Mouse (Mus musculus): ENCODE measurements around the gene Sp7. TPM values are rescaled to one million over a fixed set of nuclear protein-coding genes. Genes with fewer than 3 reads are reported as not detected.
A peak's percentile ranks its signal among the peaks of the same experiment; 100 is the strongest.

Gene Sp7
- polyA plus RNA-seq, 1 experiment from 2014 or later: 45.0 TPM

GRCm38 (mm10) chr15:102377163-102377543 is 10.2 kb upstream of the Sp7 start:
- no peaks in the 10 kb centered on the region for H3K27me3 ChIP-seq (replicated peaks; ENCODE audit: control insufficient read depth, insufficient read depth, low read length)

GRCm38 (mm10) chr15:102376453-102377162 is 9.6 kb upstream of the Sp7 start:
- Histone ChIP-seq H3K4me2 (ENCODE audit: low read depth, low read length) (peak overlapping the region; percentile 79), H3K4me1 (ENCODE audit: control insufficient read depth, insufficient read depth, low read length) (peaks cover 18% of the 10 kb centered on the region), H3K4me3 (ENCODE audit: low read depth, low read length) (peak overlapping the region; percentile 52), H3K27me3 (replicated peaks; ENCODE audit: control insufficient read depth, insufficient read depth, low read length) (no peaks in the 10 kb centered on the region), H3K27ac (replicated peaks; ENCODE audit: low read depth, low read length) (peak overlapping the region; percentile 88), H3K36me3 (ENCODE audit: control insufficient read depth, insufficient read depth, low read length) (no peaks in the 10 kb centered on the region), H3K9ac (ENCODE audit: low read depth, low read length) (peak overlapping the region; percentile 66), H3K9me3 (ENCODE audit: control insufficient read depth, low read length) (no peaks in the 10 kb centered on the region)
- WGBS: 1% methylated on average over 27 of the region's 43 CpGs
- DNase-seq (ENCODE audit: low spot score): peak; percentile 87
- peak; percentile 84 for ATAC-seq (ENCODE audit: low read depth)

More at GRCm38 (mm10) chr15:102377163-102377543, 10.2 kb upstream of the Sp7 start:
- H3K4me1 ChIP-seq (ENCODE audit: control insufficient read depth, insufficient read depth, low read length): peaks cover 18% of the 10 kb centered on the region
- H3K9ac ChIP-seq (ENCODE audit: low read depth, low read length): peak overlapping the region; percentile 66
- H3K4me2 ChIP-seq (ENCODE audit: low read depth, low read length): peak overlapping the region; percentile 79
- no peaks in the 10 kb centered on the region for H3K36me3 ChIP-seq (ENCODE audit: control insufficient read depth, insufficient read depth, low read length)
- DNase-seq (ENCODE audit: low spot score) (peak; percentile 92), ATAC-seq (ENCODE audit: low read depth) (peak; percentile 64)
- peak overlapping the region; percentile 52 for H3K4me3 ChIP-seq (ENCODE audit: low read depth, low read length)
- H3K27ac ChIP-seq (replicated peaks; ENCODE audit: low read depth, low read length): peak overlapping the region; percentile 88
- WGBS: 0% methylated on average over 7 of the region's 7 CpGs
- no peaks in the 10 kb centered on the region for H3K9me3 ChIP-seq (ENCODE audit: control insufficient read depth, low read length)

- H3K36me3 ChIP-seq (ENCODE audit: control insufficient read depth, insufficient read depth, low read length): no peaks in the 10 kb centered on the region
These were observed 3.7 kb upstream of the Sp7 start for GRCm38 (mm10) chr15:102370727-102371126.

GRCm38 (mm10) chr15:102369972-102370371 is 3.0 kb upstream of the Sp7 start:
- peak overlapping the region; percentile 8; the same call in 1 of the 2 replicates for H3K4me3 ChIP-seq (ENCODE audit: low read depth, low read length)
- 8% methylated on average over 12 of the region's 13 CpGs for WGBS
- peak overlapping the region; percentile 39 for H3K4me2 ChIP-seq (ENCODE audit: low read depth, low read length)

More at GRCm38 (mm10) chr15:102370727-102371126, 3.7 kb upstream of the Sp7 start:
- Histone ChIP-seq H3K9ac (ENCODE audit: low read depth, low read length) (peak overlapping the region; percentile 34), H3K27me3 (replicated peaks; ENCODE audit: control insufficient read depth, insufficient read depth, low read length) (0 out of 2 replicates have a peak, but pooled peaks cover 3% of the 10 kb centered on the region), H3K4me3 (ENCODE audit: low read depth, low read length) (peak overlapping the region; percentile 8; the same call in 1 of the 2 replicates), H3K4me1 (ENCODE audit: control insufficient read depth, insufficient read depth, low read length) (peaks cover 17% of the 10 kb centered on the region), H3K9me3 (ENCODE audit: control insufficient read depth, low read length) (no peaks in the 10 kb centered on the region), H3K4me2 (ENCODE audit: low read depth, low read length) (peak overlapping the region; percentile 39), H3K27ac (replicated peaks; ENCODE audit: low read depth, low read length) (peak overlapping the region; percentile 46)
- peak; percentile 89 for ATAC-seq (ENCODE audit: low read depth)
- peak; percentile 77 for DNase-seq (ENCODE audit: low spot score)
- WGBS: 0% methylated on average over 8 of the region's 10 CpGs

GRCm38 (mm10) chr15:102366238-102366637 is 744 bp downstream of the Sp7 start:
- Histone ChIP-seq H3K36me3 (ENCODE audit: control insufficient read depth, insufficient read depth, low read length) (no peaks in the 10 kb centered on the region), H3K4me2 (ENCODE audit: low read depth, low read length) (peak overlapping the region; percentile 56), H3K4me3 (ENCODE audit: low read depth, low read length) (peak overlapping the region; percentile 38), H3K9me3 (ENCODE audit: control insufficient read depth, low read length) (no peaks in the 10 kb centered on the region), H3K27ac (replicated peaks; ENCODE audit: low read depth, low read length) (peak overlapping the region; percentile 74), H3K9ac (ENCODE audit: low read depth, low read length) (peak overlapping the region; percentile 55), H3K27me3 (replicated peaks; ENCODE audit: control insufficient read depth, insufficient read depth, low read length) (0 out of 2 replicates have a peak, but pooled peaks cover 5% of the 10 kb centered on the region), H3K4me1 (ENCODE audit: control insufficient read depth, insufficient read depth, low read length) (peaks cover 17% of the 10 kb centered on the region)
- ATAC-seq (ENCODE audit: low read depth) (no peak), DNase-seq (ENCODE audit: low spot score) (peak; percentile 51)
- WGBS: 8% methylated on average over 7 of the region's 7 CpGs

More at GRCm38 (mm10) chr15:102369972-102370371, 3.0 kb upstream of the Sp7 start:
- Histone ChIP-seq H3K4me1 (ENCODE audit: control insufficient read depth, insufficient read depth, low read length) (peaks cover 17% of the 10 kb centered on the region), H3K27me3 (replicated peaks; ENCODE audit: control insufficient read depth, insufficient read depth, low read length) (0 out of 2 replicates have a peak, but pooled peaks cover 5% of the 10 kb centered on the region), H3K9me3 (ENCODE audit: control insufficient read depth, low read length) (no peaks in the 10 kb centered on the region), H3K27ac (replicated peaks; ENCODE audit: low read depth, low read length) (peak overlapping the region; percentile 46), H3K36me3 (ENCODE audit: control insufficient read depth, insufficient read depth, low read length) (no peaks in the 10 kb centered on the region), H3K9ac (ENCODE audit: low read depth, low read length) (peak overlapping the region; percentile 34)
- ATAC-seq (ENCODE audit: low read depth): no peak
- no peak for DNase-seq (ENCODE audit: low spot score)

- Histone ChIP-seq H3K9me3 (ENCODE audit: control insufficient read depth, low read length) (no peaks in the 10 kb centered on the region), H3K4me1 (ENCODE audit: control insufficient read depth, insufficient read depth, low read length) (peaks cover 3% of the 10 kb centered on the region), H3K36me3 (ENCODE audit: control insufficient read depth, insufficient read depth, low read length) (no peaks in the 10 kb centered on the region), H3K4me3 (ENCODE audit: low read depth, low read length) (peak overlapping the region; percentile 38), H3K4me2 (ENCODE audit: low read depth, low read length) (peak overlapping the region; percentile 56), H3K27me3 (replicated peaks; ENCODE audit: control insufficient read depth, insufficient read depth, low read length) (0 out of 2 replicates have a peak, but pooled peaks cover 5% of the 10 kb centered on the region), H3K27ac (replicated peaks; ENCODE audit: low read depth, low read length) (peak overlapping the region; percentile 57), H3K9ac (ENCODE audit: low read depth, low read length) (peak overlapping the region; percentile 55)
- WGBS: 95% methylated on average over 1 of the region's 1 CpGs
- DNase-seq (ENCODE audit: low spot score) (no peak), ATAC-seq (ENCODE audit: low read depth) (no peak)
These were observed 2.3 kb downstream of the Sp7 start for GRCm38 (mm10) chr15:102364678-102365077.

GRCm38 (mm10) chr15:102362648-102363047 is 4.3 kb downstream of the Sp7 start:
- H3K4me2 ChIP-seq (ENCODE audit: low read depth, low read length): peak overlapping the region; percentile 46
- H3K4me1 ChIP-seq (ENCODE audit: control insufficient read depth, insufficient read depth, low read length): peaks cover 18% of the 10 kb centered on the region
- DNase-seq (ENCODE audit: low spot score) (peak; percentile 70), ATAC-seq (ENCODE audit: low read depth) (peak; percentile 60)
- 7% methylated on average over 13 of the region's 14 CpGs for WGBS
- H3K36me3 ChIP-seq (ENCODE audit: control insufficient read depth, insufficient read depth, low read length): no peaks in the 10 kb centered on the region
- peaks cover 21% of the 10 kb centered on the region for H3K27me3 ChIP-seq (replicated peaks; ENCODE audit: control insufficient read depth, insufficient read depth, low read length)
- peak overlapping the region; percentile 72 for H3K27ac ChIP-seq (replicated peaks; ENCODE audit: low read depth, low read length)
- no peaks in the 10 kb centered on the region for H3K9me3 ChIP-seq (ENCODE audit: control insufficient read depth, low read length)
- H3K4me3 ChIP-seq (ENCODE audit: low read depth, low read length): peak overlapping the region; percentile 38; the same call in 1 of the 2 replicates
- H3K9ac ChIP-seq (ENCODE audit: low read depth, low read length): peak overlapping the region; percentile 52

- Histone ChIP-seq H3K4me2 (ENCODE audit: low read depth, low read length) (peak overlapping the region; percentile 44; the same call in 1 of the 2 replicates), H3K27me3 (replicated peaks; ENCODE audit: control insufficient read depth, insufficient read depth, low read length) (peaks cover 29% of the 10 kb centered on the region), H3K9ac (ENCODE audit: low read depth, low read length) (peak overlapping the region; percentile 49), H3K36me3 (ENCODE audit: control insufficient read depth, insufficient read depth, low read length) (no peaks in the 10 kb centered on the region), H3K4me1 (ENCODE audit: control insufficient read depth, insufficient read depth, low read length) (peaks cover 34% of the 10 kb centered on the region), H3K27ac (replicated peaks; ENCODE audit: low read depth, low read length) (0 out of 2 replicates have a peak overlapping the region, but pooled peaks have one; percentile 35), H3K9me3 (ENCODE audit: control insufficient read depth, low read length) (no peaks in the 10 kb centered on the region), H3K4me3 (ENCODE audit: low read depth, low read length) (no peak overlapping the region)
- WGBS: 17% methylated on average over 5 of the region's 5 CpGs
- DNase-seq (ENCODE audit: low spot score) (no peak), ATAC-seq (ENCODE audit: low read depth) (no peak)
These were observed 8.1 kb downstream of the Sp7 start for GRCm38 (mm10) chr15:102358834-102359233.
